Mouse (Mus musculus): ENCODE measurements around the gene Muc4. TPM values are rescaled to one million over a fixed set of nuclear protein-coding genes. Genes with fewer than 3 reads are reported as not detected.

Muc4 gene
- polyA plus RNA-seq, 2 experiments = 0.04 TPM; not detected in 1

DNA sequence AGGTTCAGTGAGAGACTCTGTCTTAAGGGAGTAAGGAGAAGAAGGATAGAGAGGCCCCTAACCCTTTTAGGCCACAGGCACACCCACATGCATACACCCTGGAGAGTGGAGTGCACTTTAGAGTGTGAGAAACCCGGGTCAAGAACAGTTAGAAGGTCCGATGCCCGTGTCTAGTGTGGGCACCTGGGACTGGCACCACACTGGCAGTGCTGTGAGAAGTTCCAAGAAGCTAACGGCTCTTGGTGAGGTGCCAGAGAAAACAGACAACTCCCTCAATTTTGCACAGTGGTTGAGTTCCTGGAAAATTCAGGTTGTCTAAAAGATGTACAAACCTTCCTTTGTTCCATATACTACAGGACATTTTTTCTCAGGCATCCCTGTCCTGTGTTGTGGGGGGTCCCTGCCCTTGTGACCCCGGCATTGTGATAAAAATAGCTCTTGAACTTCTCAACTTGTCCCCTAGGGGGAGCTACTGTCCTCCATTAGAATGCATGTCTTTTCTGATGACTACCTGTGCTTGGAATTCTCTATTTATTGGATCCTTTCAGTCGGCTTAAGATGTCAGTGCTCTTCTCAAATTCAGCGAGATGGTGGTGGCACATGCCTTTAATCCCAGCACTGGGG lies 38.7 kb upstream of the Muc4 start:
- WGBS = 32% methylated on average over 7 of the region's 7 CpGs
- DNase-seq (ENCODE audit: low spot score) (no peak), ATAC-seq (ENCODE audit: low FRiP score, low read depth) (no peak)
- no peak overlapping the region for H3K9ac ChIP-seq (ENCODE audit: low read depth, low read length, severe bottlenecking)
- TF ChIP-seq POLR2A (IDR thresholded peaks at IDR 0.05; ENCODE audit: borderline replicate concordance, extremely low read depth, insufficient read depth, insufficient read length) = no peak
- H3K4me2 ChIP-seq (replicated peaks; ENCODE audit: low read depth, low read length, severe bottlenecking) = no peak overlapping the region
- H3K9me3 ChIP-seq (ENCODE audit: control insufficient read depth, low read length) = no peaks in the 10 kb centered on the region
- no peaks in the 10 kb centered on the region for H3K36me3 ChIP-seq (ENCODE audit: control insufficient read depth, insufficient read depth, low read length)
- no peak overlapping the region for H3K27ac ChIP-seq (replicated peaks; ENCODE audit: low read depth, low read length)
- no peak overlapping the region for H3K4me3 ChIP-seq (replicated peaks; ENCODE audit: low read length)
- H3K27me3 ChIP-seq (ENCODE audit: control insufficient read depth, insufficient read depth, low read length) = no peaks in the 10 kb centered on the region
- no peaks in the 10 kb centered on the region for H3K4me1 ChIP-seq (ENCODE audit: control insufficient read depth, insufficient read depth, low read length)

DNA sequence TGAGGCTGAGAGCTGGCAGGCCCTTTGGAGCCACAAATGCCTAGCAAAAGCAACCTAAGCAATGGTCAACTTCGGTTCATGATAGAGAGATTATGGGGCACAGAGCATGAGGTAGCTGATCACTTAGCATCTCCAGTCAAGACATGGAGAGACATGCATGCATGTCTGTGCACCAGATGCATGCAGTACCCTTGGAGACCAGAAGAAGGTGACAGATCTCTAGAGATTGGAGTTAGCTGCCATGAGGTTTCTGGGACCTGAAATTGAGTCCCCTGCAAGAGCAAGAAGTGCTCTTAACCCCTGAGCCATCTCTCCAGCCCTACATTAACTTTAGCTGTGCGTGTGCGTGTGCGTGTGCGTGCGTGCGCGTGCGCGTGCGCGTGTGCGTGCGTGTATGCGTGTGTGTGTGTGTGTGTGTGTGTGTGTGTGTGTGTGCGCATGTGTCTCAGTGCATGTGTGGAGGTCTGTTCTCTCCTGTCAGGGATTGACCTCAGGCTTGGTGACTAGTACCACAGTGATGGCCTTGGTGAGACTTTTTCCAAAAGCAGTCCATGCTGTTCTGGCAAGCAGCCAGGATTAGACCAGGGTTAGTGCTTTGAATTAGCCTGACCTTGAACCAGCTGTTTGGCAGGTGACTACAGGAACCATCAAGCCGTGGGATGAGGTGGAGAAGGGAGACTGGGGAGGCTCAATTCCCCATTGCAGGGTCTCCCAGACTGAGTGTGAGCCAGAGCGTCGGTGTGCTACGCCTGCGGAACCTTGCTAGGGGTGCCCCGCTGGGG lies 37.8 kb upstream of the Muc4 start:
- Histone ChIP-seq H3K4me1 (ENCODE audit: control insufficient read depth, insufficient read depth, low read length) (no peaks in the 10 kb centered on the region), H3K4me3 (replicated peaks; ENCODE audit: low read length) (no peak overlapping the region), H3K9me3 (ENCODE audit: control insufficient read depth, low read length) (no peaks in the 10 kb centered on the region), H3K27me3 (ENCODE audit: control insufficient read depth, insufficient read depth, low read length) (no peaks in the 10 kb centered on the region), H3K4me2 (replicated peaks; ENCODE audit: low read depth, low read length, severe bottlenecking) (no peak overlapping the region), H3K27ac (replicated peaks; ENCODE audit: low read depth, low read length) (no peak overlapping the region), H3K36me3 (ENCODE audit: control insufficient read depth, insufficient read depth, low read length) (no peaks in the 10 kb centered on the region), H3K9ac (ENCODE audit: low read depth, low read length, severe bottlenecking) (no peak overlapping the region)
- DNase-seq (ENCODE audit: low spot score) (no peak), ATAC-seq (ENCODE audit: low FRiP score, low read depth) (no peak)
- no peak for TF ChIP-seq POLR2A (IDR thresholded peaks at IDR 0.05; ENCODE audit: borderline replicate concordance, extremely low read depth, insufficient read depth, insufficient read length)
- WGBS = 89% methylated on average over 18 of the region's 22 CpGs

DNA sequence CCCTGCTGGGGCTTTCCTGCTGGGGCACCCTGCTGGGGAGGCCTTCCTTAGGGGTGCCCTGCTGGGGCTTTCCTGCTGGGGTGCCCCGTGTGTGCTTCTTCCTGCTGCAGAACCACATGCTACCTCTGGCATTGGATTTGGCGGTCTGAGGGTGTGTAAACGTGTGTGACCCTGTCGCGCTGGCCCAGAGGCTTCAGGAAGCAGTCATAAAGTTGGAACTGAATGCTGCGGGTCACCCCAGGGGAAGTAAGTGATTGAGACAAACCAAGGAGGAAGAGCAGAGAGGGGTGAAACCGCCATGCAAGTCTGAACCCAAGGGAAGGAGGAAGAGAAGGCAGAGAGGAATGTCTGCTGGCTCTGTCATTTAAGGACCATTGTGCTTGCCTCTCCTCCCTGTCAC lies 37.1 kb upstream of the Muc4 start:
- Histone ChIP-seq H3K27me3 (ENCODE audit: control insufficient read depth, insufficient read depth, low read length) (no peaks in the 10 kb centered on the region), H3K4me2 (replicated peaks; ENCODE audit: low read depth, low read length, severe bottlenecking) (no peak overlapping the region), H3K36me3 (ENCODE audit: control insufficient read depth, insufficient read depth, low read length) (no peaks in the 10 kb centered on the region), H3K27ac (replicated peaks; ENCODE audit: low read depth, low read length) (no peak overlapping the region), H3K9ac (ENCODE audit: low read depth, low read length, severe bottlenecking) (no peak overlapping the region), H3K9me3 (ENCODE audit: control insufficient read depth, low read length) (no peaks in the 10 kb centered on the region), H3K4me1 (ENCODE audit: control insufficient read depth, insufficient read depth, low read length) (no peaks in the 10 kb centered on the region), H3K4me3 (replicated peaks; ENCODE audit: low read length) (no peak overlapping the region)
- WGBS = 26% methylated on average over 7 of the region's 7 CpGs
- DNase-seq (ENCODE audit: low spot score) (no peak), ATAC-seq (ENCODE audit: low FRiP score, low read depth) (no peak)
- TF ChIP-seq POLR2A (IDR thresholded peaks at IDR 0.05; ENCODE audit: borderline replicate concordance, extremely low read depth, insufficient read depth, insufficient read length) = no peak

DNA sequence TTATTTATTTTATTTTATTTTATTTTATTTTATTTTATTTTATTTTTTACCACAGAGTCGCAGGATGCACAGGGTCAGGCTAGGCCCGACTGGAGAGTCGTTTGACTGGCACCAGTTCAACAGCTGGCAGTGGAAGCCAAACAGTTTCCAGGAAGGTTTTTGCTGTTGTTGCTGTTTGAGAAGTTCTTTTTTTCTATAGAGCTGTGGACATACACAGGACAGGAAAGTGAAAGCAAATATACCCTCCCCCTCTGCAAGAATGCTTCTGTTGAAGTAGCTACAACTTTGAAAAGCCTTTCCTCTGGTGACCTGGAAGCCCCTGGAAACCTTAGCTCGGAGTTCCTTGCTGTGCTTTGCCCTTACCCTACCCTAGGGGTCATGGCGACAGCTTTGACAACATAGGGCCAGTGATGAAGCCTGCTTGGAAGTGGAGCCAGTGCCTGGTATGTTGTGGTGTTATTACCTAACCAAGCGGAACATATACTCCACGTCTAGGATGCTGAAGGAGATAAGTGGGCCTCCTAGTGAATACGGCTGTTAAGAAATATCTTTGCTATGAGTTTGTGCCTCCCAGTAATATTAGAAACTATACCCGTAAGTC lies 32.3 kb upstream of the Muc4 start:
- Histone ChIP-seq H3K4me1 (ENCODE audit: control insufficient read depth, insufficient read depth, low read length) (no peaks in the 10 kb centered on the region), H3K27ac (replicated peaks; ENCODE audit: low read depth, low read length) (no peak overlapping the region), H3K27me3 (ENCODE audit: control insufficient read depth, insufficient read depth, low read length) (no peaks in the 10 kb centered on the region), H3K36me3 (ENCODE audit: control insufficient read depth, insufficient read depth, low read length) (no peaks in the 10 kb centered on the region), H3K9me3 (ENCODE audit: control insufficient read depth, low read length) (no peaks in the 10 kb centered on the region), H3K4me3 (replicated peaks; ENCODE audit: low read length) (no peak overlapping the region), H3K4me2 (replicated peaks; ENCODE audit: low read depth, low read length, severe bottlenecking) (no peak overlapping the region), H3K9ac (ENCODE audit: low read depth, low read length, severe bottlenecking) (no peak overlapping the region)
- 76% methylated on average over 9 of the region's 9 CpGs for WGBS
- no peak for DNase-seq (ENCODE audit: low spot score)
- no peak for ATAC-seq (ENCODE audit: low FRiP score, low read depth)
- TF ChIP-seq POLR2A (IDR thresholded peaks at IDR 0.05; ENCODE audit: borderline replicate concordance, extremely low read depth, insufficient read depth, insufficient read length) = no peak

DNA sequence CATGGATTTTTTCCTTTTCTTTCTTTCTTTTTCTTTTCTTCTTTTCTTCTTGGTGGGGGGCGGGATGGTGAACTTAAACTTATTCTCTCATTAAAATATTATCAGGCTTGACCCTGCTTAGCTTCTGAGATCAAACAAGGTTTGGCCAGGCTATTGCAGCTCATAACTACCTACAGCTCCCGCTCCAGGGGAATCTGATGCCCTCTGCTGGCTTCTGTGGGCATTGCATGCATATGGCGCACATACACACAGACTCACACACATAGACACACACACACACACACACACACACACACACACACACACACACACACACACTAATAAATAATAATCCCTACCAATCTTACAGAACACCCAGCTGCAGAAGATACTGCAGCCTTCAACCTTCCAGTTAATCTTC lies 30.1 kb upstream of the Muc4 start:
- Histone ChIP-seq H3K4me1 (ENCODE audit: control insufficient read depth, insufficient read depth, low read length) (no peaks in the 10 kb centered on the region), H3K4me3 (replicated peaks; ENCODE audit: low read length) (no peak overlapping the region), H3K27me3 (ENCODE audit: control insufficient read depth, insufficient read depth, low read length) (no peaks in the 10 kb centered on the region), H3K36me3 (ENCODE audit: control insufficient read depth, insufficient read depth, low read length) (no peaks in the 10 kb centered on the region), H3K9me3 (ENCODE audit: control insufficient read depth, low read length) (no peaks in the 10 kb centered on the region), H3K4me2 (replicated peaks; ENCODE audit: low read depth, low read length, severe bottlenecking) (no peak overlapping the region), H3K9ac (ENCODE audit: low read depth, low read length, severe bottlenecking) (no peak overlapping the region), H3K27ac (replicated peaks; ENCODE audit: low read depth, low read length) (no peak overlapping the region)
- 95% methylated on average over 3 of the region's 3 CpGs for WGBS
- TF ChIP-seq POLR2A (IDR thresholded peaks at IDR 0.05; ENCODE audit: borderline replicate concordance, extremely low read depth, insufficient read depth, insufficient read length) = no peak
- ATAC-seq (ENCODE audit: low FRiP score, low read depth) (no peak), DNase-seq (ENCODE audit: low spot score) (no peak)
